Mouse (Mus musculus) heart, adult 2 months (tissue): ENCODE results near the gene Gpn3.

Experiments
- EP300 ChIP-seq: fragments of 200-500 bp; IDR thresholded peaks from 2 replicates; pipeline ENCODE4 v1.6.1; 2011; ENCODE audit warnings: low read depth, low read length, control low read depth; ENCODE audit not compliant: insufficient read depth
- POLR2A ChIP-seq: fragments of 200-500 bp; IDR thresholded peaks from 2 replicates; pipeline ENCODE4 v1.6.1; 2011; ENCODE audit warnings: mild to moderate bottlenecking, low read depth, low read length, control low read depth; ENCODE audit not compliant: insufficient read depth

- TF ChIP-seq POLR2A (no peak), EP300 (no peak)
Measured at GRCm38 (mm10) chr5:122342874-122343273, 28.8 kb upstream of the Gpn3 start.
